Mouse (Mus musculus): ENCODE measurements around the gene Heyl.

- no peak for TF ChIP-seq CTCF (IDR thresholded peaks at IDR 0.05; ENCODE audit: low read depth)
- no peak for TF ChIP-seq EP300 (optimal IDR thresholded peaks at IDR 0.05)
These were observed 26.0 kb upstream of the Heyl start for GRCm38 (mm10) chr4:123207337-123207736.
